Mouse (Mus musculus) limb, embryonic 15.5 days (tissue): ENCODE measurements at regions not wholly inside any gene's neighbourhood (a gene's known extent, or its start where the extent isn't known, plus 50 kb on each side); places are given as distances from the start of the nearest gene placed in this dataset.
A peak's percentile ranks its signal among the peaks of the same experiment; 100 is the strongest.

Source experiments
- ATAC-seq: fragments of 200-750 bp; cut with Nextera tagmentation; 2 replicates; pipeline ENCODE4 v1.8.0; 2017; ENCODE audit warnings: low read depth, moderate TSS enrichment; ENCODE audit not compliant: insufficient number of reproducible peaks, low FRiP score, low TSS enrichment
- H3K27ac ChIP-seq: fragments of 300-500 bp; sonication (generic); 2 replicates; pipeline ENCODE4 v1.5.1; 2015; ENCODE audit warnings: moderate library complexity, mild to moderate bottlenecking, inconsistent platforms
- H3K27me3 ChIP-seq: fragments of 300-500 bp; sonication (generic); 2 replicates; pipeline ENCODE4 v1.6.1; 2015; ENCODE audit warnings: inconsistent platforms
- H3K36me3 ChIP-seq: fragments of 300-500 bp; sonication (generic); 2 replicates; pipeline ENCODE4 v1.6.1; 2015; ENCODE audit warnings: inconsistent platforms
- H3K4me1 ChIP-seq: fragments of 300-500 bp; sonication (generic); 2 replicates; pipeline ENCODE4 v1.6.1; 2015; ENCODE audit warnings: inconsistent platforms
- H3K4me2 ChIP-seq: fragments of 300-500 bp; sonication (generic); 2 replicates; pipeline ENCODE4 v1.6.1; 2015; ENCODE audit warnings: mild to moderate bottlenecking, inconsistent platforms
- H3K4me3 ChIP-seq: fragments of 300-500 bp; sonication (generic); 2 replicates; pipeline ENCODE4 v1.5.1; 2015; ENCODE audit warnings: mild to moderate bottlenecking, inconsistent platforms
- H3K9ac ChIP-seq: fragments of 300-500 bp; sonication (generic); 2 replicates; pipeline ENCODE4 v1.6.1; 2015; ENCODE audit warnings: inconsistent platforms
- H3K9me3 ChIP-seq: fragments of 300-500 bp; sonication (generic); 2 replicates; pipeline ENCODE4 v1.6.1; 2016; ENCODE audit warnings: inconsistent platforms
- WGBS: fragments of 180-500 bp; shearing (Covaris S2); methylation state at CpG from one replicate; pipeline ENCODE4 v1.1.7; 2015; 5-methylcytosine and 5-hydroxymethylcytosine counted together

- Histone ChIP-seq H3K27me3 (no peaks in the 10 kb centered on the region), H3K36me3 (no peaks in the 10 kb centered on the region), H3K9ac (no peak overlapping the region), H3K9me3 (no peaks in the 10 kb centered on the region), H3K27ac (peak overlapping the region; percentile 27; the same call in 1 of the 2 replicates), H3K4me3 (no peak overlapping the region), H3K4me1 (peaks cover 16% of the 10 kb centered on the region), H3K4me2 (no peak overlapping the region)
- ATAC-seq: no peak
- 43% methylated on average over 5 of the region's 5 CpGs for WGBS
These were observed 106.7 kb upstream of the Zfp462 start for GRCm38 (mm10) chr4:54838111-54838510.

- no peak for ATAC-seq
- Histone ChIP-seq H3K4me3 (no peak overlapping the region), H3K27me3 (no peaks in the 10 kb centered on the region), H3K9me3 (no peaks in the 10 kb centered on the region), H3K9ac (no peak overlapping the region), H3K27ac (no peak overlapping the region), H3K4me1 (peaks cover 16% of the 10 kb centered on the region), H3K36me3 (no peaks in the 10 kb centered on the region), H3K4me2 (no peak overlapping the region)
- 8% methylated on average over 3 of the region's 3 CpGs for WGBS
These were observed 106.1 kb upstream of the Zfp462 start for GRCm38 (mm10) chr4:54838794-54839193.

GRCm38 (mm10) chr4:54852991-54853925 is 91.6 kb upstream of the Zfp462 start:
- Histone ChIP-seq H3K36me3 (no peaks in the 10 kb centered on the region), H3K9ac (no peak overlapping the region), H3K9me3 (no peaks in the 10 kb centered on the region), H3K4me2 (no peak overlapping the region), H3K27ac (no peak overlapping the region), H3K4me1 (no peaks in the 10 kb centered on the region), H3K4me3 (no peak overlapping the region), H3K27me3 (no peaks in the 10 kb centered on the region)
- 82% methylated on average over 7 of the region's 7 CpGs for WGBS
- ATAC-seq: no peak

- no peak overlapping the region for H3K9ac ChIP-seq
- H3K27ac ChIP-seq: no peak overlapping the region
- no peaks in the 10 kb centered on the region for H3K4me1 ChIP-seq
- no peaks in the 10 kb centered on the region for H3K27me3 ChIP-seq
- no peak for ATAC-seq
- H3K4me2 ChIP-seq: no peak overlapping the region
- H3K4me3 ChIP-seq: no peak overlapping the region
- no peaks in the 10 kb centered on the region for H3K36me3 ChIP-seq
- 97% methylated on average over 3 of the region's 3 CpGs for WGBS
- H3K9me3 ChIP-seq: no peaks in the 10 kb centered on the region
These were observed 86.2 kb upstream of the Zfp462 start for GRCm38 (mm10) chr4:54858604-54859003.

- Histone ChIP-seq H3K9me3 (no peaks in the 10 kb centered on the region), H3K4me2 (no peak overlapping the region)
- WGBS: 52% methylated on average over 2 of the region's 2 CpGs
These were observed 78.8 kb upstream of the Zfp462 start for GRCm38 (mm10) chr4:54866062-54866461.

GRCm38 (mm10) chr4:54874136-54874827 is 70.6 kb upstream of the Zfp462 start:
- Histone ChIP-seq H3K27ac (no peak overlapping the region), H3K9ac (no peak overlapping the region), H3K27me3 (no peaks in the 10 kb centered on the region), H3K36me3 (no peaks in the 10 kb centered on the region), H3K9me3 (no peaks in the 10 kb centered on the region), H3K4me2 (no peak overlapping the region), H3K4me3 (no peak overlapping the region), H3K4me1 (no peaks in the 10 kb centered on the region)
- ATAC-seq: no peak
- WGBS: 80% methylated on average over 13 of the region's 13 CpGs

More at GRCm38 (mm10) chr4:54866062-54866461, 78.8 kb upstream of the Zfp462 start:
- Histone ChIP-seq H3K27ac (no peak overlapping the region), H3K27me3 (no peaks in the 10 kb centered on the region), H3K9ac (no peak overlapping the region), H3K4me3 (no peak overlapping the region), H3K4me1 (no peaks in the 10 kb centered on the region), H3K36me3 (no peaks in the 10 kb centered on the region)
- ATAC-seq: no peak

- no peak overlapping the region for H3K27ac ChIP-seq
- no peaks in the 10 kb centered on the region for H3K27me3 ChIP-seq
These were observed 69.3 kb upstream of the Zfp462 start for GRCm38 (mm10) chr4:54875506-54875905.

GRCm38 (mm10) chr4:54877361-54877760 is 67.5 kb upstream of the Zfp462 start:
- no peaks in the 10 kb centered on the region for H3K27me3 ChIP-seq
- H3K9me3 ChIP-seq: no peaks in the 10 kb centered on the region
- WGBS: 73% methylated on average over 2 of the region's 2 CpGs
- no peak overlapping the region for H3K4me2 ChIP-seq
- H3K4me1 ChIP-seq: no peaks in the 10 kb centered on the region
- no peak overlapping the region for H3K27ac ChIP-seq
- no peak for ATAC-seq
- no peak overlapping the region for H3K9ac ChIP-seq
- H3K4me3 ChIP-seq: no peak overlapping the region
- no peaks in the 10 kb centered on the region for H3K36me3 ChIP-seq

More at GRCm38 (mm10) chr4:54875506-54875905, 69.3 kb upstream of the Zfp462 start:
- 90% methylated on average over 8 of the region's 8 CpGs for WGBS
- no peaks in the 10 kb centered on the region for H3K36me3 ChIP-seq
- no peaks in the 10 kb centered on the region for H3K9me3 ChIP-seq
- no peaks in the 10 kb centered on the region for H3K4me1 ChIP-seq
- H3K9ac ChIP-seq: no peak overlapping the region
- no peak for ATAC-seq
- no peak overlapping the region for H3K4me2 ChIP-seq
- H3K4me3 ChIP-seq: no peak overlapping the region

- WGBS: 76% methylated on average over 3 of the region's 3 CpGs
- Histone ChIP-seq H3K27me3 (no peaks in the 10 kb centered on the region), H3K9me3 (no peaks in the 10 kb centered on the region), H3K9ac (no peak overlapping the region), H3K36me3 (no peaks in the 10 kb centered on the region), H3K4me3 (no peak overlapping the region), H3K27ac (no peak overlapping the region), H3K4me1 (no peaks in the 10 kb centered on the region), H3K4me2 (no peak overlapping the region)
- no peak for ATAC-seq
These were observed 66.3 kb upstream of the Zfp462 start for GRCm38 (mm10) chr4:54878531-54878930.

GRCm38 (mm10) chr4:54893288-54893687 is 51.6 kb upstream of the Zfp462 start:
- Histone ChIP-seq H3K9me3 (no peaks in the 10 kb centered on the region), H3K27ac (no peak overlapping the region), H3K27me3 (no peaks in the 10 kb centered on the region), H3K9ac (no peak overlapping the region), H3K4me2 (no peak overlapping the region), H3K4me3 (no peak overlapping the region), H3K4me1 (no peaks in the 10 kb centered on the region), H3K36me3 (no peaks in the 10 kb centered on the region)
- ATAC-seq: no peak
- WGBS: 43% methylated on average over 5 of the region's 5 CpGs
